21 mouse cellular contexts compared by ENCODE assay signal in genomic region chr10:26576153-26576552, GRCm38 (mm10).
"Had no signal": no experiment of that assay in that cellular context is flagged by ENCODE, and none has a peak within 500 bp of the region (broad histone marks: within the 10 kb centered on the region; RNA-seq: fewer than 3 reads in every experiment).

No protein-coding gene starts in this region.

- H3K27ac ChIP-seq: kidney, postnatal 0 days; layer of hippocampus, adult 2 months; limb, embryonic 12.5 days; limb, embryonic 15.5 days; liver, embryonic 14.5 days; midbrain, embryonic 10.5 days; midbrain, embryonic 13.5 days; neural tube, embryonic 13.5 days had no signal

- H3K9me3 ChIP-seq: limb, embryonic 12.5 days; limb, embryonic 15.5 days; megakaryocyte, embryonic 14.5 days; midbrain, embryonic 10.5 days; midbrain, embryonic 13.5 days; neural tube, embryonic 13.5 days had no signal

- H3K36me3 ChIP-seq: limb, embryonic 12.5 days; limb, embryonic 15.5 days; midbrain, embryonic 10.5 days; midbrain, embryonic 13.5 days; neural tube, embryonic 13.5 days had no signal

- H3K9ac ChIP-seq: limb, embryonic 12.5 days; limb, embryonic 15.5 days; liver, embryonic 14.5 days; liver, postnatal 0 days; lung, embryonic 14.5 days; midbrain, embryonic 13.5 days; neural tube, embryonic 13.5 days had no signal

- DNase-seq: kidney, adult 18-20 months; kidney, postnatal 25 days; left cerebral cortex, postnatal 4 days; liver, postnatal 0 days; lung, embryonic 14.5 days; lung, postnatal 36 days; thymus, adult 18-20 months; thymus, postnatal 36 days had no signal

- H3K27me3 ChIP-seq: limb, embryonic 12.5 days; limb, embryonic 15.5 days; megakaryocyte, embryonic 14.5 days; midbrain, embryonic 13.5 days; neural tube, embryonic 13.5 days had no signal

- H3K4me1 ChIP-seq: limb, embryonic 15.5 days; megakaryocyte, embryonic 14.5 days; midbrain, embryonic 10.5 days; midbrain, embryonic 13.5 days; neural tube, embryonic 13.5 days had no signal

- ATAC-seq: liver, postnatal 0 days; lung, postnatal 0 days; midbrain, embryonic 13.5 days; midbrain, embryonic 16.5 days had no signal

- H3K4me3 ChIP-seq: layer of hippocampus, adult 2 months; limb, embryonic 12.5 days; limb, embryonic 15.5 days; megakaryocyte, embryonic 14.5 days; midbrain, embryonic 10.5 days; midbrain, embryonic 13.5 days; myocyte; neural tube, embryonic 13.5 days had no signal

- H3K4me2 ChIP-seq: limb, embryonic 12.5 days; limb, embryonic 15.5 days; liver, embryonic 11.5 days; lung, embryonic 14.5 days; midbrain, embryonic 13.5 days; neural tube, embryonic 13.5 days had no signal
